Mouse (Mus musculus) urinary bladder, postnatal 4 days (tissue): Measurements from ENCODE around the gene Abce1.

ENCODE experiments used
- DNase-seq, 2 experiments: peaks; one replicate each; pipeline ENCODE4 v3.0.0; 2021 to 2022; ENCODE audit warnings: low spot score in 2 of 2

Abce1 gene

GRCm38 (mm10) chr8:79639586-79640451, 71.7 kb downstream of the Abce1 start, which contains the start of gene Otud4:
Gene Otud4, plus strand, starts transcription at chr8:79639618.
- peak; percentile 37 to 61 for DNase-seq

- DNase-seq = peak; percentile 97 to 98
Observed at GRCm38 (mm10) chr8:79638707-79639549, 72.6 kb downstream of the Abce1 start.

GRCm38 (mm10) chr8:79638001-79638706, 73.4 kb downstream of the Abce1 start:
- no peak for DNase-seq

GRCm38 (mm10) chr8:79637237-79637636, 74.3 kb downstream of the Abce1 start:
- no peak for DNase-seq

GRCm38 (mm10) chr8:79636151-79636550, 75.4 kb downstream of the Abce1 start:
- DNase-seq = no peak

- DNase-seq = no peak
Observed at GRCm38 (mm10) chr8:79635491-79635890, 76.0 kb downstream of the Abce1 start.
